Mouse (Mus musculus) Muller cell, postnatal 12 days (primary cell): Measurements from ENCODE around the gene Tnfrsf9.
A peak's percentile ranks its signal among the peaks of the same experiment; 100 is the strongest.
"Not testable (repeated sequence)": the region's sequence is repeated elsewhere in the genome, so short reads cannot be mapped to it uniquely, and the experiment has no call there.

ENCODE experiments used
- DNase-seq: peaks from one replicate; pipeline ENCODE4 v3.0.0-alpha.2; 2015; ENCODE audit errors: inconsistent ontology term

The Tnfrsf9 gene

GRCm38 (mm10) chr4:150914290-150914733 is at the start of gene Tnfrsf9, which contains the start of gene Park7:
Tnfrsf9 (plus strand) TSS chr4:150914562.
Park7 (minus strand) TSS chr4:150914437.
- DNase-seq = peak; percentile 93

GRCm38 (mm10) chr4:150865371-150865770 is 49.0 kb upstream of the Tnfrsf9 start:
- DNase-seq = no peak

- no peak for DNase-seq
Observed at GRCm38 (mm10) chr4:150866069-150866468, 48.3 kb upstream of the Tnfrsf9 start.

GRCm38 (mm10) chr4:150866494-150866893 is 47.9 kb upstream of the Tnfrsf9 start:
- DNase-seq = no peak

- DNase-seq = no peak
Observed at GRCm38 (mm10) chr4:150868161-150868560, 46.2 kb upstream of the Tnfrsf9 start.

- no peak for DNase-seq
Observed at GRCm38 (mm10) chr4:150868859-150869258, 45.5 kb upstream of the Tnfrsf9 start.

GRCm38 (mm10) chr4:150869276-150870197 is 44.8 kb upstream of the Tnfrsf9 start:
- DNase-seq = no peak

GRCm38 (mm10) chr4:150870963-150871391 is 43.4 kb upstream of the Tnfrsf9 start:
- DNase-seq = peak; percentile 74

- peak; percentile 97 for DNase-seq
Observed at GRCm38 (mm10) chr4:150871392-150872138, 42.8 kb upstream of the Tnfrsf9 start.

- DNase-seq = peak; percentile 82
Observed at GRCm38 (mm10) chr4:150872139-150872651, 42.2 kb upstream of the Tnfrsf9 start.

- DNase-seq = no peak
Observed at GRCm38 (mm10) chr4:150872681-150873080, 41.7 kb upstream of the Tnfrsf9 start.

GRCm38 (mm10) chr4:150874416-150874815 is 39.9 kb upstream of the Tnfrsf9 start:
- DNase-seq = not testable (repeated sequence)

- DNase-seq = no peak
Observed at GRCm38 (mm10) chr4:150875393-150875792, 39.0 kb upstream of the Tnfrsf9 start.

- DNase-seq = no peak
Observed at GRCm38 (mm10) chr4:150879631-150880030, 34.7 kb upstream of the Tnfrsf9 start.

- DNase-seq = no peak
Observed at GRCm38 (mm10) chr4:150880364-150880763, 34.0 kb upstream of the Tnfrsf9 start.

- no peak for DNase-seq
Observed at GRCm38 (mm10) chr4:150882632-150883031, 31.7 kb upstream of the Tnfrsf9 start.

- no peak for DNase-seq
Observed at GRCm38 (mm10) chr4:150887903-150888302, 26.5 kb upstream of the Tnfrsf9 start.

- DNase-seq = no peak
Observed at GRCm38 (mm10) chr4:150888492-150888891, 25.9 kb upstream of the Tnfrsf9 start.

- no peak for DNase-seq
Observed at GRCm38 (mm10) chr4:150889273-150889954, 24.9 kb upstream of the Tnfrsf9 start.

GRCm38 (mm10) chr4:150889955-150890315 is 24.4 kb upstream of the Tnfrsf9 start:
- DNase-seq = no peak

GRCm38 (mm10) chr4:150891308-150891707 is 23.1 kb upstream of the Tnfrsf9 start:
- no peak for DNase-seq
